ENCODE assay signal across 27 mouse cellular contexts in genomic region chr11:100681826-100682225, GRCm38 (mm10). TPM values are rescaled to one million over a fixed set of nuclear protein-coding genes. Genes with fewer than 3 reads are reported as not detected.
DNase-seq lines count a peak whose midpoint lies in the region; ATAC-seq lines count a peak whose summit lies in the region.
"Had no signal": no experiment of that assay in that cellular context is flagged by ENCODE, and none has a peak within 500 bp of the region (broad histone marks: within the 10 kb centered on the region; RNA-seq: fewer than 3 reads in every experiment).

No protein-coding gene starts in this region.

- no peak overlapping the region for H3K4me2 ChIP-seq in limb, embryonic 13.5 days (replicated peaks)
- H3K4me2 ChIP-seq: embryonic facial prominence, embryonic 12.5 days; forebrain, embryonic 12.5 days; hindbrain, embryonic 12.5 days had no signal

- H3K9ac ChIP-seq in limb, embryonic 13.5 days, result no peak overlapping the region
- H3K9ac ChIP-seq: embryonic facial prominence, embryonic 12.5 days; forebrain, embryonic 12.5 days; hindbrain, embryonic 12.5 days had no signal

- ATAC-seq in limb, embryonic 13.5 days (ENCODE audit: low FRiP score, low read depth), result peak; percentile 44; the same call in 1 of the 2 replicates
- ATAC-seq: forebrain, embryonic 16.5 days; hindbrain, embryonic 16.5 days; inflammation-experienced regulatory T-cells, adult 6 months; intestine, postnatal 0 days had no signal

- H3K36me3 ChIP-seq in heart, embryonic 10.5 days, result no peaks in the 10 kb centered on the region
- H3K36me3 ChIP-seq in limb, embryonic 13.5 days, result no peaks in the 10 kb centered on the region
- H3K36me3 ChIP-seq in limb, embryonic 10.5 days, result no peaks in the 10 kb centered on the region
- H3K36me3 ChIP-seq: embryonic facial prominence, embryonic 12.5 days; forebrain, embryonic 12.5 days; hindbrain, embryonic 12.5 days had no signal

- DNase-seq in heart, embryonic 10.5 days (ENCODE audit: low spot score), result no peak
- DNase-seq in heart, adult 8-10 months (ENCODE audit: low spot score), result no peak
- DNase-seq in limb, embryonic 10.5 days (ENCODE audit: low spot score), result no peak
- peak; percentile 19 for DNase-seq in R1 (ENCODE audit: low read depth, low spot score)
- no peak for DNase-seq in MN1 (ENCODE audit: low spot score)
- DNase-seq in urinary bladder, postnatal 4 days (ENCODE audit: low spot score in 2 of 2), result no peak
- DNase-seq: adrenal gland, postnatal 10 days; cerebellum, adult 11 months; cerebellum, adult 8-10 months; cerebellum, postnatal 14 days; embryo, embryonic 11 days; gastrocnemius, postnatal 14 days; kidney, adult 8-10 months had no signal

- peak overlapping the region; percentile 37; the same call in 1 of the 2 replicates for H3K27ac ChIP-seq in heart, embryonic 10.5 days
- no peak overlapping the region for H3K27ac ChIP-seq in limb, embryonic 13.5 days
- H3K27ac ChIP-seq in limb, embryonic 10.5 days, result no peak overlapping the region
- H3K27ac ChIP-seq: embryonic facial prominence, embryonic 12.5 days; forebrain, embryonic 12.5 days; hindbrain, embryonic 12.5 days had no signal

- WGBS in heart, embryonic 10.5 days, result 70% methylated on average over 5 of the region's 5 CpGs
- 69% methylated on average over 5 of the region's 5 CpGs for WGBS in limb, embryonic 13.5 days
- 76% methylated on average over 5 of the region's 5 CpGs for WGBS in limb, embryonic 10.5 days

- H3K4me3 ChIP-seq in heart, embryonic 10.5 days, result no peak overlapping the region
- no peak overlapping the region for H3K4me3 ChIP-seq in limb, embryonic 13.5 days
- no peak overlapping the region for H3K4me3 ChIP-seq in limb, embryonic 10.5 days
- H3K4me3 ChIP-seq: embryonic facial prominence, embryonic 12.5 days; forebrain, embryonic 12.5 days; hindbrain, embryonic 12.5 days had no signal

- peaks cover 20% of the 10 kb centered on the region for H3K27me3 ChIP-seq in heart, embryonic 10.5 days (ENCODE audit: insufficient read depth, poor library complexity, severe bottlenecking)
- no peaks in the 10 kb centered on the region; the same call in 1 of the 2 replicates for H3K27me3 ChIP-seq in limb, embryonic 13.5 days
- peaks cover 10% of the 10 kb centered on the region for H3K27me3 ChIP-seq in limb, embryonic 10.5 days (ENCODE audit: low read depth, poor library complexity, severe bottlenecking)
- H3K27me3 ChIP-seq: CH12.LX; embryonic facial prominence, embryonic 12.5 days; hindbrain, embryonic 12.5 days had no signal

- no peaks in the 10 kb centered on the region for H3K9me3 ChIP-seq in heart, embryonic 10.5 days
- H3K9me3 ChIP-seq in limb, embryonic 13.5 days, result no peaks in the 10 kb centered on the region
- no peaks in the 10 kb centered on the region for H3K9me3 ChIP-seq in limb, embryonic 10.5 days (replicated peaks)
- H3K9me3 ChIP-seq: embryonic facial prominence, embryonic 12.5 days; forebrain, embryonic 12.5 days; hindbrain, embryonic 12.5 days had no signal

- H3K4me1 ChIP-seq in heart, embryonic 10.5 days, result peaks cover 16% of the 10 kb centered on the region; the same call in 1 of the 2 replicates
- 0 out of 2 replicates have a peak, but pooled peaks cover 3% of the 10 kb centered on the region for H3K4me1 ChIP-seq in limb, embryonic 13.5 days
- H3K4me1 ChIP-seq in limb, embryonic 10.5 days, result peaks cover 10% of the 10 kb centered on the region
- H3K4me1 ChIP-seq: embryonic facial prominence, embryonic 12.5 days; hindbrain, embryonic 12.5 days had no signal

RNA-seq across cellular contexts. Expression of gene Zfp385c, which starts 10.4 kb away (rescaled TPM):
- 0.23 and 0.27 TPM in 2 replicates for polyA plus RNA-seq in heart, embryonic 10.5 days (2016; fragmentation: Nextera tagmentation; extraction: Ambion mirVana)
- under 1 TPM; 0.09 to 0.53 (median 0.28) TPM for total RNA-seq in heart, adult 8-10 months (2022)
- 0.75 and 1.1 TPM in 2 replicates for polyA plus RNA-seq in limb, embryonic 13.5 days (2015; fragmentation: Nextera tagmentation; extraction: Ambion mirVana)
- 0.15 and 0.16 TPM in 2 replicates for polyA plus RNA-seq in limb, embryonic 10.5 days (2016; fragmentation: Nextera tagmentation; extraction: Ambion mirVana)
- total RNA-seq: common myeloid progenitor, adult 5-6 weeks; granulocyte monocyte progenitor cell, adult 5-6 weeks had no signal
- polyA plus RNA-seq: inflammation-experienced regulatory T-cells, adult 6 months had no signal

RNA-seq across cellular contexts. Expression of gene Dhx58, which starts 22.2 kb away (rescaled TPM):
- polyA plus RNA-seq in heart, embryonic 10.5 days (2016; fragmentation: Nextera tagmentation; extraction: Ambion mirVana), result 1.1 and 2.4 TPM in 2 replicates
- 1 to 10 TPM in 1 of 4 experiments, under 1 TPM in 3; 0.38 to 1.1 (median 0.78) TPM for total RNA-seq in heart, adult 8-10 months (2022)
- polyA plus RNA-seq in limb, embryonic 13.5 days (2015; fragmentation: Nextera tagmentation; extraction: Ambion mirVana), result 2.9 and 3.7 TPM in 2 replicates
- polyA plus RNA-seq in limb, embryonic 10.5 days (2016; fragmentation: Nextera tagmentation; extraction: Ambion mirVana), result 3.1 and 4.4 TPM in 2 replicates

RNA-seq across cellular contexts. Expression of gene Kat2a, which starts 30.4 kb away (rescaled TPM):
- 52.0 and 59.8 TPM in 2 replicates for polyA plus RNA-seq in heart, embryonic 10.5 days (2016; fragmentation: Nextera tagmentation; extraction: Ambion mirVana)
- 10 to 100 TPM; 12.3 to 14.0 (median 13.1) TPM for total RNA-seq in heart, adult 8-10 months (2022)
- polyA plus RNA-seq in limb, embryonic 13.5 days (2015; fragmentation: Nextera tagmentation; extraction: Ambion mirVana), result 53.6 and 53.8 TPM in 2 replicates
- polyA plus RNA-seq in limb, embryonic 10.5 days (2016; fragmentation: Nextera tagmentation; extraction: Ambion mirVana), result 77.2 and 87.7 TPM in 2 replicates

RNA-seq across cellular contexts. Expression of gene Hspb9, which starts 31.8 kb away (rescaled TPM):
- polyA plus RNA-seq in heart, embryonic 10.5 days (2016; fragmentation: Nextera tagmentation; extraction: Ambion mirVana), result 0.19 and 0.34 TPM in 2 replicates
- under 1 TPM in 1 of 4 experiments, not detected in 3; 0.37 TPM for total RNA-seq in heart, adult 8-10 months (2022)
- 0.46 TPM in 1 of 2 replicates, not detected in the other for polyA plus RNA-seq in limb, embryonic 13.5 days (2015; fragmentation: Nextera tagmentation; extraction: Ambion mirVana)
- polyA plus RNA-seq in limb, embryonic 10.5 days (2016; fragmentation: Nextera tagmentation; extraction: Ambion mirVana), result 0.31 and 0.56 TPM in 2 replicates
- total RNA-seq: CH12.LX; common myeloid progenitor, adult 5-6 weeks; gastrocnemius, adult 18-20 months; gastrocnemius, postnatal 14 days; granulocyte monocyte progenitor cell, adult 5-6 weeks; heart, postnatal 25 days had no signal
- polyA plus RNA-seq: brain, embryonic 14.5 days; embryonic facial prominence, embryonic 12.5 days; forebrain, embryonic 16.5 days had no signal

RNA-seq across cellular contexts. Expression of gene Rab5c, which starts 56.2 kb away (rescaled TPM):
- polyA plus RNA-seq in heart, embryonic 10.5 days (2016; fragmentation: Nextera tagmentation; extraction: Ambion mirVana), result 13.7 and 13.9 TPM in 2 replicates
- 10 to 100 TPM; 47.1 to 62.6 (median 51.0) TPM for total RNA-seq in heart, adult 8-10 months (2022)
- polyA plus RNA-seq in limb, embryonic 13.5 days (2015; fragmentation: Nextera tagmentation; extraction: Ambion mirVana), result 23.2 and 24.5 TPM in 2 replicates
- polyA plus RNA-seq in limb, embryonic 10.5 days (2016; fragmentation: Nextera tagmentation; extraction: Ambion mirVana), result 13.1 and 16.8 TPM in 2 replicates
